Mouse (Mus musculus) heart, embryonic 15.5 days (tissue): ENCODE results near the gene Gstm2. TPM values are rescaled to one million over a fixed set of nuclear protein-coding genes. Genes with fewer than 3 reads are reported as not detected.
"Not testable (repeated sequence)": the region's sequence is repeated elsewhere in the genome, so short reads cannot be mapped to it uniquely, and the experiment has no call there.

Experiments
- ATAC-seq: fragments of 200-750 bp; cut with Nextera tagmentation; replicated peaks from 2 replicates; pipeline ENCODE4 v1.8.0; 2017; ENCODE audit warnings: low read depth, moderate TSS enrichment; ENCODE audit not compliant: insufficient number of reproducible peaks, insufficient read depth, low FRiP score
- H3K27ac ChIP-seq: fragments of 300-500 bp; sonication (generic); 2 replicates; pipeline ENCODE4 v1.5.1; 2015; ENCODE audit warnings: mild to moderate bottlenecking, inconsistent platforms
- H3K27me3 ChIP-seq: fragments of 300-500 bp; sonication (generic); 2 replicates; pipeline ENCODE4 v1.6.1; 2015; ENCODE audit warnings: inconsistent platforms
- H3K36me3 ChIP-seq: fragments of 300-500 bp; sonication (generic); 2 replicates; pipeline ENCODE4 v1.6.1; 2015; ENCODE audit warnings: mild to moderate bottlenecking, inconsistent platforms
- H3K4me1 ChIP-seq: fragments of 300-500 bp; sonication (generic); replicated peaks from 2 replicates; pipeline ENCODE4 v1.6.1; 2015; ENCODE audit warnings: inconsistent platforms
- H3K4me2 ChIP-seq: fragments of 300-500 bp; sonication (generic); 2 replicates; pipeline ENCODE4 v1.6.1; 2015; ENCODE audit warnings: inconsistent platforms, mild to moderate bottlenecking, moderate library complexity
- H3K4me3 ChIP-seq: fragments of 300-500 bp; sonication (generic); 2 replicates; pipeline ENCODE4 v1.5.1; 2015; ENCODE audit warnings: mild to moderate bottlenecking, inconsistent platforms
- H3K9ac ChIP-seq: fragments of 300-500 bp; sonication (generic); 2 replicates; pipeline ENCODE4 v1.6.1; 2015; ENCODE audit warnings: mild to moderate bottlenecking, inconsistent platforms
- H3K9me3 ChIP-seq: fragments of 300-500 bp; sonication (generic); replicated peaks from 2 replicates; pipeline ENCODE4 v1.6.1; 2016; ENCODE audit warnings: inconsistent platforms
- WGBS: fragments of 180-500 bp; shearing (Covaris S2); methylation state at CpG from one replicate; pipeline ENCODE4 v1.1.7; 2015; ENCODE audit warnings: mixed read lengths; 5-methylcytosine and 5-hydroxymethylcytosine counted together
- polyA plus RNA-seq: library from polyadenylated mRNA; unstranded; fragments of >200 nt; fragmentation: Nextera tagmentation; extraction: Ambion mirVana; gene quantifications from 2 replicates; pipeline ENCODE4 v1.2.1, GENCODE M21; 2015

The Gstm2 gene
- polyA plus RNA-seq, 1 experiment from 2014 or later: 71.9 TPM

GRCm38 (mm10) chr3:107965592-107965991, 20.7 kb downstream of the Gstm2 start:
- no peak overlapping the region for H3K4me3 ChIP-seq
- H3K9me3 ChIP-seq: no peaks in the 10 kb centered on the region
- no peak overlapping the region for H3K27ac ChIP-seq
- no peak overlapping the region for H3K4me2 ChIP-seq
- no peak for ATAC-seq
- H3K4me1 ChIP-seq: no peaks in the 10 kb centered on the region
- H3K9ac ChIP-seq: no peak overlapping the region
- WGBS: 41% methylated on average over 1 of the region's 1 CpGs
- no peaks in the 10 kb centered on the region for H3K36me3 ChIP-seq
- H3K27me3 ChIP-seq: peaks cover 2% of the 10 kb centered on the region; the same call in 1 of the 2 replicates

GRCm38 (mm10) chr3:107964656-107965308, 21.5 kb downstream of the Gstm2 start:
- H3K9ac ChIP-seq: no peak overlapping the region
- 52% methylated on average over 5 of the region's 5 CpGs for WGBS
- peaks cover 2% of the 10 kb centered on the region; the same call in 1 of the 2 replicates for H3K27me3 ChIP-seq
- H3K27ac ChIP-seq: no peak overlapping the region
- H3K9me3 ChIP-seq: no peaks in the 10 kb centered on the region
- H3K4me1 ChIP-seq: no peaks in the 10 kb centered on the region
- H3K36me3 ChIP-seq: no peaks in the 10 kb centered on the region
- H3K4me3 ChIP-seq: no peak overlapping the region
- no peak for ATAC-seq
- no peak overlapping the region for H3K4me2 ChIP-seq

GRCm38 (mm10) chr3:107964026-107964425, 22.2 kb downstream of the Gstm2 start:
- H3K4me1 ChIP-seq: no peaks in the 10 kb centered on the region
- no peak overlapping the region for H3K9ac ChIP-seq
- ATAC-seq: no peak
- no peak overlapping the region for H3K27ac ChIP-seq
- no peak overlapping the region for H3K4me3 ChIP-seq
- H3K9me3 ChIP-seq: no peaks in the 10 kb centered on the region
- no peak overlapping the region for H3K4me2 ChIP-seq
- H3K27me3 ChIP-seq: peaks cover 2% of the 10 kb centered on the region; the same call in 1 of the 2 replicates
- WGBS: 79% methylated on average over 4 of the region's 4 CpGs
- no peaks in the 10 kb centered on the region for H3K36me3 ChIP-seq

DNA sequence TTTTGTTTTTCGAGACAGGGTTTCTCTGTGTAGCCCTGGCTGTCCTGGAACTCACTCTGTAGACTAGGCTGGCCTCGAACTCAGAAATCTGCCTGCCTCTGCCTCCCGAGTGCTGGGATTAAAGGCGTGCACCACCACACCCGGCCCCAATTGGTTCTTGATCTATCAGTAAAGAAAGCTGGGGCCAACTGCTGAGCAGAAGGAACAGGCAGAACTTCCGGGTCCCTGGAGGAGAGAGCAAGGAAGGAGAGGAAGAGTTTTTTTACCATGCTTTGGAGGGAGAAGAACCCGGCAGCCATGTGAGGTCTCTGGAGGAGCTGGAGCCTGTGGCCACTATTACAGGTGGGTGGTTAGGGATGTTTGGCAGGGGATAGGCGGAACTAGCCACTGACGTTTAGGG, 31.0 kb downstream of the Gstm2 start:
- WGBS: 86% methylated on average over 9 of the region's 9 CpGs
- H3K9me3 ChIP-seq, ATAC-seq, H3K4me3 ChIP-seq, H3K9ac ChIP-seq, H3K36me3 ChIP-seq, H3K27ac ChIP-seq, H3K4me1 ChIP-seq, H3K4me2 ChIP-seq: not testable (repeated sequence)
- peaks cover 12% of the 10 kb centered on the region for H3K27me3 ChIP-seq

DNA sequence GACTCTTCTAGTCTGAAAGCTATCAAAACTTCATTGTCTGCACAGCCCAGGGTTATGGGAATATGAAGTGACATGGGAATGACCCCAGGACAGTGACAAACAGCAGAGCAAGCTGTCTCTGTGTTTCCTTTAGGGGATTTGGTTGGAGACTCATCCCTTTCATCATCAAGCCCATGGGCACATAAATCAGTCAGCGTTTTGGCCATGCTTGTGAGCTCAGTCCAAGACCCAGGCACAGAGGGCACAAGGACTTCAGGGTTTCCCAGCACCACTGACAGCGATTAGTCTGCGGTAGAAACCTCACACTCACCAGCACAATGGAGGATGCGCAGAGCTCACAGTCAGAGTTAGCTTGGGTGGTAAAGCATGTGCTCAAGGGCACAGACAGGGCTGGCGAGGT, 32.3 kb downstream of the Gstm2 start:
- Histone ChIP-seq H3K36me3 (no peaks in the 10 kb centered on the region), H3K9ac (no peak overlapping the region), H3K4me2 (no peak overlapping the region), H3K27me3 (peaks cover 12% of the 10 kb centered on the region), H3K9me3 (no peaks in the 10 kb centered on the region), H3K4me1 (peaks cover 6% of the 10 kb centered on the region), H3K27ac (no peak overlapping the region), H3K4me3 (no peak overlapping the region)
- no peak for ATAC-seq
- WGBS: 74% methylated on average over 5 of the region's 5 CpGs

DNA sequence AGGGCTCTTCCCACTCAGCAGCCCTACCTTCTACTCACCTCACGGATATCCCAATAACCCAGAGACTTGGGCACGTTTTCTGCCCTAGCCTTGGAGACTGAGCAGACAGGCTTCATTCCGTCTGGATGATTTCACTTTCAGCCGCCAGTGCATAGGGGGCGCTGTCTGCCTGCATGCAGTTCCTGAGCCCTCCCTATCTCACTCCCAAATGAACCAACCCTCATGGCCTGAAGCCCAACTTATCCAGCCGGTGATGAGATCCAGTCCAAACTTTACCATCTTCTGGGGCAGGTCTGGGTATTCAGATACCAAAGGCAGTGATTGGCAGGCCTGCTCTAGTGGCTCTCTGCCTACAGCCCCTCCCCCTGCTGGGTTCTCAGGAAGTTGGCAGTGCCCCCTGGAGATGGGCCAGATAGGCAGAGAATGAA, 32.9 kb downstream of the Gstm2 start:
- Histone ChIP-seq H3K9ac (no peak overlapping the region), H3K27ac (no peak overlapping the region), H3K9me3 (no peaks in the 10 kb centered on the region), H3K4me3 (no peak overlapping the region), H3K4me2 (no peak overlapping the region), H3K4me1 (peaks cover 6% of the 10 kb centered on the region), H3K36me3 (no peaks in the 10 kb centered on the region), H3K27me3 (peaks cover 12% of the 10 kb centered on the region)
- 19% methylated on average over 6 of the region's 6 CpGs for WGBS
- peak; percentile 39 for ATAC-seq

DNA sequence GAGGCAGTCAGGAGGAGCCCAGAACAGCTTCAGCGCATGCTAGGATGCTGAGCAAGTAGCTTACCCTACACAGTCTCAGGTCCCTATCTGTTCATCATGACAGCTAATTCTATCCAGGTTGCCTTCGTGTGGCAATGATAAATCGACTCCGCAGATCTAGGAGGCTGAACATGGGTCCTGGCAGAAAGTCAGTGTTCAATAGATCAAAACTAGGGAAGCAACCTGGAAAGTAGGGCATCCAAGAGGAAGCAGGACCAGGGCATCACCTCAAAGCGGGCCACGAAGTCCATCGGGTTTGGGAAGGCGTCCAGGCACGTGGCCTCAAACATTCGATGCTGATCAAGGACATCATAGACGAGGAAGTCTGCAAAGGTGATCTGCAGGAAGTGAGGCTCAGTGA, 35.7 kb downstream of the Gstm2 start:
- H3K4me2 ChIP-seq: no peak overlapping the region
- peaks cover 9% of the 10 kb centered on the region for H3K27me3 ChIP-seq
- no peak for ATAC-seq
- H3K9ac ChIP-seq: no peak overlapping the region
- H3K9me3 ChIP-seq: no peaks in the 10 kb centered on the region
- H3K27ac ChIP-seq: no peak overlapping the region
- H3K4me1 ChIP-seq: peaks cover 6% of the 10 kb centered on the region
- no peak overlapping the region for H3K4me3 ChIP-seq
- no peaks in the 10 kb centered on the region for H3K36me3 ChIP-seq
- WGBS: 83% methylated on average over 11 of the region's 11 CpGs

DNA sequence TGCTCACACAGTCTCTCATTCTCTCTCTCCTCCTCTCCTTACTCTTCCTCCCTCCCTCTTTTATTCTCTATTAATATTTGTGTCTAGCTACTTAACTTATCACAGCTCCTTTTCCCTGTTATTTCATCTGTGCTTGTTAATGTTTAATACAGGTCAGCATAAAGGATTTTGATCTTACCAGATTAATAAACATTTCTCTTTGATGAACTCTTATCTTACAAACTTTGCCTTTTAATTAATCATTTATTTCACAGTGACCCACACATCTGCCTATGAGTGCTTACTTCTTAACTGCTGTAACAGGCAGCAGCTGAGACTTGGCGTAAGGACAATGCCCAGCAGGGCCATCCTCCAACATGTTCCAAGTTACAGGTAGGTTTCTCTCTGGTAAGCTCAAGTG, 36.8 kb downstream of the Gstm2 start:
- WGBS: 93% methylated on average over 1 of the region's 1 CpGs
- H3K4me3 ChIP-seq, H3K9me3 ChIP-seq, H3K36me3 ChIP-seq, H3K4me1 ChIP-seq, H3K9ac ChIP-seq, H3K27ac ChIP-seq, ATAC-seq, H3K4me2 ChIP-seq, H3K27me3 ChIP-seq: not testable (repeated sequence)

DNA sequence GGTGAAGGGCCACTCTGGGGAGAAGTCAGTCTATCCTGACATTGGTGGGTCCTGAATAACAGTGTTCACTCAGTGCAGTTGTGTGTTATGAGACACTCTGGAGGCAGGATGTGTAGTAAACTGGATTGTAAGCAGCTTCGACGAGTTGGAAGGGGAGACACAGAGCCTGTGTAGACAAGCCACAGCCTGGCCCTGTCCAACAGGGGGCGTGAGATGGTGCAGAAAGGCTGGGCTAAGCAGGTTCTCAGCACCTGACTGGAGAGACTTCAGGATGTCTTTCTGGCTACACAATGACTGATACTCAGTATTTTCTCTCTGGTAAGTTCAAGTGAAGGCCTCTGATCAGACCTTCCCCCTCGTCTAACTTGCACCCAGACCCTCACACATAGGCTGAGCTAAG, 40.5 kb downstream of the Gstm2 start:
- H3K4me2 ChIP-seq: no peak overlapping the region
- peaks cover 2% of the 10 kb centered on the region; the same call in 1 of the 2 replicates for H3K27me3 ChIP-seq
- no peak overlapping the region for H3K4me3 ChIP-seq
- 59% methylated on average over 4 of the region's 4 CpGs for WGBS
- H3K36me3 ChIP-seq: no peaks in the 10 kb centered on the region
- peaks cover 5% of the 10 kb centered on the region; the same call in 1 of the 2 replicates for H3K4me1 ChIP-seq
- no peak overlapping the region for H3K9ac ChIP-seq
- no peaks in the 10 kb centered on the region for H3K9me3 ChIP-seq
- no peak overlapping the region for H3K27ac ChIP-seq
- no peak for ATAC-seq

GRCm38 (mm10) chr3:107943239-107943990, 42.8 kb downstream of the Gstm2 start, which contains the start of gene Gstm6:
Gene Gstm6, minus strand, starts transcription at chr3:107943749.
- WGBS: 16% methylated on average over 20 of the region's 20 CpGs
- peaks cover 18% of the 10 kb centered on the region for H3K4me1 ChIP-seq
- no peak within 1 kb of the TSS for H3K27ac ChIP-seq
- ATAC-seq: peak; percentile 57
- 0 out of 2 replicates have a peak within 1 kb of the TSS, but pooled peaks have one; percentile 3 for H3K9ac ChIP-seq
- no peaks in the 10 kb centered on the region for H3K9me3 ChIP-seq
- no peaks in the 10 kb centered on the region for H3K36me3 ChIP-seq
- no peaks in the 10 kb centered on the region for H3K27me3 ChIP-seq
- H3K4me3 ChIP-seq: peak within 1 kb of the TSS; percentile 35
- peak within 1 kb of the TSS; percentile 61 for H3K4me2 ChIP-seq

- no peaks in the 10 kb centered on the region for H3K9me3 ChIP-seq
- ATAC-seq: no peak
- peaks cover 18% of the 10 kb centered on the region for H3K4me1 ChIP-seq
- 61% methylated on average over 4 of the region's 4 CpGs for WGBS
- no peak overlapping the region for H3K9ac ChIP-seq
- no peaks in the 10 kb centered on the region for H3K27me3 ChIP-seq
- H3K27ac ChIP-seq: no peak overlapping the region
- H3K4me2 ChIP-seq: no peak overlapping the region
- H3K36me3 ChIP-seq: no peaks in the 10 kb centered on the region
- H3K4me3 ChIP-seq: no peak overlapping the region
These were observed 45.0 kb downstream of the Gstm2 start for GRCm38 (mm10) chr3:107941261-107941660.
